Mouse (Mus musculus) layer of hippocampus, adult 6 months (tissue): Measurements from ENCODE around the gene Mfn1. TPM values are rescaled to one million over a fixed set of nuclear protein-coding genes. Genes with fewer than 3 reads are reported as not detected.

Experiments
- long read RNA-seq, 2 experiments: library from polyadenylated mRNA; unstranded; transcript quantifications; one replicate each; pipeline ENCODE4 v2.0.0; 2019 to 2020
- polyA plus RNA-seq: library from polyadenylated mRNA; unstranded; fragments of <200 nt; fragmentation: Nextera tagmentation; gene quantifications from 2 replicates; pipeline ENCODE4 v1.2.3, GENCODE M21; 2021

Gene Mfn1
- polyA plus RNA-seq: 8.6 and 12.4 TPM in 2 replicates
- long read RNA-seq, experiment 1, full-length matches to known transcripts: 14 of 23 reads
- long read RNA-seq, experiment 1, partial matches to known transcripts: 5 of 23 reads
- long read RNA-seq, experiment 1, other reads (novel, unspliced or antisense): 4 of 23 reads
- long read RNA-seq, experiment 2, full-length matches to known transcripts: 212 of 260 reads
- long read RNA-seq, experiment 2, partial matches to known transcripts: 16 of 260 reads
- long read RNA-seq, experiment 2, other reads (novel, unspliced or antisense): 32 of 260 reads

DNA sequence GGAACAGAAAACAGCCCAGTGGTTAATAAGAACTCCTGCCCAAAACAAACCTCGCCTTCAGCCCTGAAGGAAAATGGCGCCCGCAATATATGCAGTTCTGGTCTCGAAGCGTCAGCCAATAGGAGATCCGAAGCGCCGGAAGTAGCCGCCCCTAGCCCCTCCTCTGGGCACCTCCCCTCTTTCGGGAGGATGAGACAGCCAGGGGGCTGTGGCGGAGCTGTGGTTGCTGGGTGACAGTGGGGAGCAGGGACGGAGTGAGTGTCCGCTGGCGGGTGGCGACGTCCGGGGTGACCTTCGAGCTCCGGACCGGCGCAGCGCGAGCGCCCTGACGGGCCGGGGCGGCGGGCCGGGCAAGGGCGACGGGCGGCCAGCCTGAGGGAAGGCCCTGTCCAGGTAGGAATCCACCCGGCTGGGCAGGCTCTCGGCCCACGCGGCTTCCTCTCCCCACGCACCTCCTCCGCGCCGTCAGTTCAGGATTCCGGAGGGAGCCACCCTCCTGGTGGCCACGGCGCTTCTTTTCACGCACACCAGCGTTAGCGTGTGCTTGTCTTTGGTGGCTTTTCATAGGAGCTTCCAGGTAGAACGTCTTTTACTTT lies at the start of gene Mfn1:
Gene Mfn1 (plus strand): TSS at position 163 of the 596 bp plus-strand sequence.

DNA sequence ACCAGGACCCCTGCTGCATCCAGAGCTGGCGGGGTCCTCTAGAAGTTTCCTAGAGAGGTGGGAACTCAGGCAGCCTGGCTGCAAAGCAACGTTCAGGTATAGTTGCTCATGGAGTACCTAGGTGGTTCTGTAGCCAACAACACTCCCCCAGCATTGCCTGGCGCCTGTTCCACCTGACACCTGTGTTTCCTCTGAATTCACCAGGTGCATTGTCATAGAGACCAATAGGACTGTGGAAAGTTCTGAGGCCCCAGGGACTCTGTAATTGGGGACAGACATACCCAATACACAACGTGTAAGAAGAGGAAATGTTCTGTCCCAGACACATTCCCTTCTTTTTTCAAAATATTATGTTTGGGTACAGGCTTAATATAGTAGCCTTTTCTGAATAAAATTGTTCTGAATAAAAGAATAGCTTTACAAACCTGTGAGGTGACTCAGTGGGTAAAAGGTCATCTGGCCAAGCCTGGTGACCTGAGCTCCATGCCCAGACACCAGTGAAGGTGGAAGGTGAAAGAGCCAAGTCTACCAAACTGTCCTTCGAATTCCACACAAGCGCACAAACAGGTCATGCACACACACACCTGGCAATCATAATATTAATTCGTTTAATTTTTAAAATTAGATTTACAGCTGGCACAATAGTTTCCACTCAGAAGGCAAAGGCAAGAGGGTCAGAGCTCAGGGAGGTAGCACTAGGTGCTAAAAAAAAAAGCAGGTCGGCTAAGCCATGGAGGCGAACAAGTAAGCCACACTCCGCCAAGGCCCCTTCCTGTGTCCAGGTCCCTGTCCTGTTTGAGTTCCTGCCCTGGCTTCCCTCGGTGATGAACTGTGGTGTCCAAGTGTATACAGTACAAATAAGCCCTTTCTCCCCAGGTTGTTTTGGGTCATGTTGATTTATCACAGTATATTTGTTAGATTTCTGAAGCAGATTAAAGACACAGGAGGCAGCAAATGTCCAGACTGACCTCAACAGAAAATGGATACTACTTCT lies 36.9 kb upstream of the Mfn1 start, which contains the start of gene Kcnmb3:
Gene Kcnmb3 (minus strand): TSS at position 135 of the 994 bp plus-strand sequence.

DNA sequence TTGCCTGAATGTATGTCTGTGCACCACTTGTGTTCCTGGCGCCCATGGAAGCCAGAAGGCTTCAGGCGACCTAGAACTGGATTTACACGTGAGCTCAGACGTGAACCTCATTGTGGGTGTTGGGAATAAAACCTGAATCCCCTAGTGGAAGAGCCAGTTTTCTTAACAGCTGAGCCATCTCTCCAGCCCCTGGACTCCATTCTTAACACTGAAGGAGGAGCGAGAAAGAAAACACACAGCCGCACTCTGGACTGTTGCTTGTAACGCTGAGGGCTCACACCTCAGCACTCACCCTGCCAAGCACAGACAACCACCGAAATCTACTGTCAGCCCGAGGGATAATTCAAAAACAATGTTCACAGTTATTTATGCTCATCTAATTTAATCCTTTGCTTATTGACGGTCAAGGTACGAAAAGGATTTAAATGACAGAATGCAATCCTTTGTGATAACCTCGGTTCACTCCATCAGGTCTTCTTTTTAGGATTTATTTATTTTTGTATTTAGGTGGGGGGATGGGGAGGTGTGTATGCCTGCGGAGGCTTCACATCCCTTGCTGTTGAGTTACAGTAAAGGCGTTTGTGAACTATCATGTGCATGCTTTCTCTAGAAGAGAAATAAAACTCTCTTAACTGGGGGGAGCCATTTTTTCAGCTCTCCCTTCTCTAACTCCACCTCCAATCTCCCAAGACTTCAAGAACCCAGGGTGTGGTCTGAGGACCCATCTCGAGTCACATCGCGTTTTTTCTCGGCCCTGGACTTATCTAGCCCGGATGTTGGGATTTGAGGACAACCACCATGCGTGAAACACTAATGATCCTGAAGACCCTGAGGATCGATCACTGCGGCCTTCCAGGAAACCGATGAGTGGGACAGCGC lies 19.5 kb upstream of the Mfn1 start, which contains the start of gene Zfp639:
Gene Zfp639 (plus strand): TSS at position 764 of the 879 bp plus-strand sequence.

DNA sequence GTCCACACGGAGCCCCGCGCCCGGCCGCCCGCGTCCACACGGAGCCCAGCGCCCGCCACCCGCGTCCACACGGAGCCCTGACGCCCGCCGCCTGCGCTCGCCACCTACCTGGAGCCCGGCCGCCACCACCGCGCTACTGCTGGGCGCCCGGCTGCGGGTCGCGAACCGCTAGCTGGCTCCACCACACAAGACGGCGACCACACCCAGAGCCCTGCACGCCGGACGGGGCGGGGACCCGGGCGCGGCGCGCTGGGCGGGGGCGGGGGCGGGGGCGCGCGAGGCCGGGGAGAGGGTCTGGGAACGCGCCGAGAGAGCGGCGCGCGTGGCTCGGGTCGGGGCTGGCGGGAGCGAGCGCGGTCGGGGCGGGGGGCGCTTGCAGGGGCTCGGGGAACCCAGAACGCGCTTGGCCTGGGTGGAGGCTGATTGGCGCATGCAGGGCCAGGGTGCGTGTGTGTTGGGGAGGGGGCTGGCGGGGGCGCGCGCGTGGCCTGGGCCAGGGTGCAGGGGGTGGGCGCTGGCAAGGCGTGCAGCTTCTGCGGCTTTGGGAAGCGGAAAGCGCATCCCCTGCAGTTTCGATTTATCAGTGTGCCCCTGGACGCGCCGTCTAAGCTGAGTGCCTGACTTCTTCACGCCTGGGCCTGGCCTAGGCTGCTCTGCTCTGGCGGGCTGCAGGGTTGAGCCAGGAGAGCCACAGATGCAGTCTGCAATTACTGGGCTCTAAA lies 87.2 kb downstream of the Mfn1 start, which contains the start of gene Gnb4:
Gene Gnb4 (minus strand): TSS at position 255 of the 722 bp plus-strand sequence.

Other genes starting within 250 kb of the Mfn1 start
- 10.4 and 13.7 TPM in 2 replicates for gene Zmat3, start 163.5 kb upstream of the Mfn1 start, polyA plus RNA-seq
- gene Pik3ca, start 131.8 kb upstream of the Mfn1 start, polyA plus RNA-seq: 5.5 and 8.5 TPM in 2 replicates
- not detected in 2 replicates for gene Kcnmb3, start 37.2 kb upstream of the Mfn1 start, polyA plus RNA-seq
- gene Zfp639, start 19.2 kb upstream of the Mfn1 start, polyA plus RNA-seq: 11.8 and 13.0 TPM in 2 replicates
- 18.8 and 23.1 TPM in 2 replicates for gene Gnb4, start 87.1 kb downstream of the Mfn1 start, polyA plus RNA-seq
- 16.0 and 21.3 TPM in 2 replicates for gene Actl6a, start 176.8 kb downstream of the Mfn1 start, polyA plus RNA-seq
- 614 and 620 TPM in 2 replicates for gene Ndufb5, start 207.5 kb downstream of the Mfn1 start, polyA plus RNA-seq
- gene Mrpl47, start 208.1 kb downstream of the Mfn1 start, polyA plus RNA-seq: 23.5 and 25.6 TPM in 2 replicates